Mouse (Mus musculus) testis, postnatal 14 days (tissue): Measurements from ENCODE around the gene Dppa4.

Experiments
- DNase-seq: peaks from one replicate; pipeline ENCODE4 v3.0.0; 2021; ENCODE audit warnings: low spot score

Gene Dppa4

DNA sequence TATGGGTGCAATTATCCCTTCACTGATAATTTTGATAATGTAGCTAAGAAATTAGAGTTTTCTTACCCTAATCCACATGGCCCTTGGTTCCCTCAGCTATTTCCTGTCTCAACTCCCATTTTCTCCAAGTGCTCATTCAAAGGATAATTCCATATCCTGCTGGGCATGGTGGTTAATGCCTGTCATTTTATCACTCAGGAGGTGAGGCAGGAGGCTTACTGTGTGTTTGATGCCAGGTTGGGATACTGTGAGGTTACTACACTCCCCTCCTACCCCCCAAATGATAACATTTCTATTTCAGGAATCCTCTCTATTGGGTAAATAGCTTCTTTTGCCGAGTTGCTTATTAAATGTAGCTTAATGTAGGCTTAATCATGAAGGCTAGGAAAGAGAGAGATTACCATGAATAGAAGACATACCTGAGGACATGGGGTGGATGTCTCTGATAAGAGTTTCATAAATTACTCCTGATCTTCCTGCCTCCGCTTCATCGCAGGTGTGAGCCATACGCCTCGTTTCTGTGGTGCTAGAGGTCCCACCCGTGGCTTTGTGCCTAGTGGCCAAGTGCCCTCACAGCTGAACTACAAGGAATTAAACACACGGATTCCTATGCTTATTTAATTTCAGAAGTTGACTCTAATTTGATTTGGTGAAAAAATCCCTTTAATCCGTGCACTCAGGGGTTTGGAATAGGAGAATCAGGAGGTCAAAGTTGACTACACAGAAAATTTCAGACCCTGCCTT lies 40.2 kb downstream of the Dppa4 start:
- no peak for DNase-seq

GRCm38 (mm10) chr16:48326903-48327302 lies 43.4 kb downstream of the Dppa4 start:
- DNase-seq = no peak

DNA sequence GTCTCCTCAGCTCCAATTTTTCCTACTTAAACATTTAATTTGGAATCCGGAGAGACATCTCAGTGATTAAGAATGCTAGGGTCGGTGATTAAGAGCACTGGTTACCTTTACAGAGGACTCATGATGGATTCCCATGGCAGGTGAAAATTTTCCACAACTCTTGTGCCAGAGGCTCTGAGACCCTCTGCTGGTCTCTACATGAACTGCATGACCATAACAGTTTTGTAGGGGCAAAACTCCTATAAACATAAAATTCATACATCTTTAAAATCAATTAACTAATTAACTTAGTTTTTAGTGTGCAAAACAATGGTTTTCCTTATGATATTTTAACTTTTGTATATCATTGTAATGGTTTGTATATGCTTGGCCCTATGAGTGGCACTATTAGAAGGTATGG lies 44.9 kb downstream of the Dppa4 start:
- DNase-seq = no peak

- no peak for DNase-seq
Observed at GRCm38 (mm10) chr16:48331822-48332221, 48.3 kb downstream of the Dppa4 start.

- no peak for DNase-seq
Observed at GRCm38 (mm10) chr16:48335326-48335725, 51.8 kb downstream of the Dppa4 start.
